Mouse (Mus musculus) left cerebral cortex, adult 2 months (tissue): ENCODE results near the gene Phlpp2. TPM values are rescaled to one million over a fixed set of nuclear protein-coding genes. Genes with fewer than 3 reads are reported as not detected.

ENCODE experiments used
- DNase-seq, 2 experiments: peaks; one replicate each; pipeline ENCODE4 v3.0.0; 2021 to 2022; ENCODE audit warnings: low spot score in 2 of 2, mixed read lengths in 1 of 2; ENCODE audit errors: extremely low spot score in 1 of 2
- H3K27ac ChIP-seq: fragments of 200-600 bp; 2 replicates; pipeline ENCODE4 v1.8.1; 2022
- H3K4me3 ChIP-seq: fragments of 200-600 bp; 2 replicates; pipeline ENCODE4 v1.8.1; 2022
- CTCF ChIP-seq: fragments of 200-600 bp; IDR thresholded peaks from 2 replicates; pipeline ENCODE4 v1.8.1; 2022; ENCODE audit warnings: antibody characterized with exemption, mild to moderate bottlenecking, moderate library complexity
- intact Hi-C: fragments of 180-260 bp; cut with DNase I; formaldehyde crosslinking; loops from one replicate; pipeline ENCODE4 v1.15.1; 2025
- long read RNA-seq, 2 experiments: library from polyadenylated mRNA; stranded (forward); transcript quantifications; one replicate each; pipeline ENCODE4 v2.0.0; 2021; ENCODE audit warnings: borderline mapping rate in 2 of 2
- total RNA-seq, 2 experiments: library from RNA; stranded (reverse); gene quantifications; 2 replicates each; pipeline ENCODE4 v1.2.3; 2021

Gene Phlpp2
- total RNA-seq: 10 to 100 TPM; 35.6 to 36.4 TPM
- long read RNA-seq, experiment 1, partial matches to known transcripts: 0 of 7 reads
- long read RNA-seq, experiment 1, other reads (novel, unspliced or antisense): 7 of 7 reads
- long read RNA-seq, experiment 2, partial matches to known transcripts: 0 of 4 reads
- long read RNA-seq, experiment 2, other reads (novel, unspliced or antisense): 4 of 4 reads

- DNase-seq: peak; percentile 93 to 95
- intact Hi-C loops: loop anchor here (5.0 kb wide), 1 partner anchor 49 kb away; no protein-coding TSS in a partner anchor
- H3K4me3 ChIP-seq: peak within 1 kb of the TSS; percentile 92
Observed at GRCm38 (mm10) chr8:109868003-109868679, at the start of gene Phlpp2. TSS of gene Phlpp2 (plus strand) at chr8:109868542.

DNA sequence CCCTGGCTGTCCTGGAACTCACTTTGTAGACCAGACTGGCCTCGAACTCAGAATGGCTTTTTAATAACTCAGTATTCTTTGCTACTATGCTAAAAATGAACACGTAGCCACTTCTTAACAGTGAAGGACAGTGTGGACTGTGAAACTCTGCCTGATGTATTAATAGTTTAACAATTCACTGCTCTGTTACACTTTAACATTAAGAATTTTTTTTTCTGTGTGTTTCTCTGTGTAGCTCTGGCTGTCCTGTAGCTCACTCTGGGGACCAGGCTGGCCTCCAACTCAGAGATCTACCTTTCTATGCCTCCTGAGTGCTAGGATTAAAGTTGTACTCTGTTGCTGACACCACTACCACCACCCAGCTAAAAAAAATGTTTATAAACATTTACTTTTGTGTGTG, 44.8 kb upstream of the Phlpp2 start:
- no peak overlapping the region for H3K27ac ChIP-seq
- no peak for DNase-seq
- TF ChIP-seq CTCF: no peak
- intact Hi-C loops: no loop called here
- H3K4me3 ChIP-seq: no peak overlapping the region

More at GRCm38 (mm10) chr8:109868003-109868679, at the start of gene Phlpp2:
- peak; percentile 28 for TF ChIP-seq CTCF
- peak within 1 kb of the TSS; percentile 93 for H3K27ac ChIP-seq

- no peak for DNase-seq
- H3K27ac ChIP-seq: no peak overlapping the region
- TF ChIP-seq CTCF: no peak
- intact Hi-C loops: no loop called here
- H3K4me3 ChIP-seq: no peak overlapping the region
Observed at GRCm38 (mm10) chr8:109839822-109840221, 28.5 kb upstream of the Phlpp2 start.

DNA sequence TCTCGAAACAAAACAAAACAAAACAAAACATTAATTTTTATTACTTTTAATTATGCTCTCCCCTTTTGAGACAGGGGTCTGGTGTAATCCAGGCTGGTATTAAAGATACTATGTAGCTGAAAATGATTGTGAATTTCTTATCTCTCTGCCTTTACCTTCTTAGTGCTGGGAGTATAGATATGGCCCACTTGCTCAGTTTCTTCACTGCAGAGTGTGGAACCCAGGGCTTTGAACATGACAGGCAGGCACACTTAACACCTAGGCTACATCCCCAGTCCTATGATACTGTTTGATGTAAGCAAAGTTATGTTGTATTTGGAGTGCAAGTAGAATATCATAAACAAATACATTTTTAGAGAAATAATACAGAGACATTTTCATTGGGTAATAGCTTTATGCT, 25.9 kb upstream of the Phlpp2 start:
- intact Hi-C loops: no loop called here
- no peak overlapping the region for H3K4me3 ChIP-seq
- DNase-seq: no peak
- H3K27ac ChIP-seq: no peak overlapping the region
- no peak for TF ChIP-seq CTCF

DNA sequence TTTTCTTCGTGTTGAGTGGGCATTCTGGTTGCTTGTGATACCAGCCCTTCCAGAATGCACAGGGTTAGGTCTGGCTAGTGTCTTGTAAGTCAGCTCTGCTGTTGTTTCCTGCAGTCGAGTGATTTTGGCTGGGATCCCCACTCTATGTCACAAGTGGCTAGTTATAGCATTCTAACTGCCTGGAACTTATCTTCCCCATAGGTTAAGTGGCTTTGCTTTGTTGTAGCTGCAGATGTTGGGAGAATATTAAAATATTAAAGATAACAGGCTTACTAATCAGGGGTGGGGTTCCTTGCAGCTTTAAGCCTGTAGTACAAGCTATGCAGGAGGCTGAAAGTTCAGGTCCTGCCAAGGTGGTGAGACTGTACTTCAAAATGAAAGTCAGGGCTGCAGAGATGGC, 20.5 kb upstream of the Phlpp2 start:
- no peak for TF ChIP-seq CTCF
- DNase-seq: no peak
- Histone ChIP-seq H3K27ac (no peak overlapping the region), H3K4me3 (no peak overlapping the region)
- intact Hi-C loops: no loop called here

- no peak overlapping the region for H3K4me3 ChIP-seq
- intact Hi-C loops: no loop called here
- no peak overlapping the region for H3K27ac ChIP-seq
- TF ChIP-seq CTCF: no peak
- no peak for DNase-seq
Observed at GRCm38 (mm10) chr8:109848981-109849380, 19.4 kb upstream of the Phlpp2 start.

GRCm38 (mm10) chr8:109853423-109853822, 14.9 kb upstream of the Phlpp2 start:
- Histone ChIP-seq H3K27ac (no peak overlapping the region), H3K4me3 (no peak overlapping the region)
- intact Hi-C loops: loop anchor here (2.0 kb wide), 1 partner anchor 63 kb away; no protein-coding TSS in a partner anchor
- peak; percentile 43 to 44 for DNase-seq
- peak; percentile 88 for TF ChIP-seq CTCF

GRCm38 (mm10) chr8:109854522-109854921, 13.8 kb upstream of the Phlpp2 start:
- DNase-seq: no peak
- Histone ChIP-seq H3K4me3 (no peak overlapping the region), H3K27ac (no peak overlapping the region)
- intact Hi-C loops: no loop called here
- TF ChIP-seq CTCF: no peak

DNA sequence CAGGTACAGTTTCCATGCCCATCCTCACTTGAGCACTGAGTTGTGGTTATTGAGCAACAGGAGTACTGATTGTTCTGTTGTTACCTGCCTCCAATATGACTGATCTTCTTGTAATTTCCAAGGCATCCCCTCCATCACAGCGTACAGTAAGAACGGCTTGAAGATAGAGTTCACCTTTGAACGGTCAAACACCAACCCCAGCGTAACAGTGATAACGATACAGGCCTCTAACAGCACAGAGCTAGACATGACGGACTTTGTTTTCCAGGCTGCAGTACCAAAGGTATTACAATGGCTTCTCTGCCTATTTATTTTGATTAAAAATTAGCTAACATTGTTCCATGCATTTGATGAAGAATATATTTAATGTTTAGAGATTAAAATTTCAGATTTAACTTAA, 12.9 kb upstream of the Phlpp2 start:
- no peak for DNase-seq
- Histone ChIP-seq H3K27ac (no peak overlapping the region), H3K4me3 (no peak overlapping the region)
- intact Hi-C loops: no loop called here
- TF ChIP-seq CTCF: no peak

GRCm38 (mm10) chr8:109863398-109863797, 4.9 kb upstream of the Phlpp2 start:
- intact Hi-C loops: no loop called here
- no peak overlapping the region; the same call in 1 of the 2 replicates for H3K27ac ChIP-seq
- TF ChIP-seq CTCF: no peak
- no peak for DNase-seq
- H3K4me3 ChIP-seq: no peak overlapping the region

GRCm38 (mm10) chr8:109864798-109865197, 3.5 kb upstream of the Phlpp2 start:
- intact Hi-C loops: loop anchor here (5.0 kb wide), 1 partner anchor 53 kb away; no protein-coding TSS in a partner anchor
- DNase-seq: no peak
- no peak for TF ChIP-seq CTCF
- Histone ChIP-seq H3K4me3 (no peak overlapping the region), H3K27ac (no peak overlapping the region; the same call in 1 of the 2 replicates)

GRCm38 (mm10) chr8:109865536-109865935, 2.8 kb upstream of the Phlpp2 start:
- Histone ChIP-seq H3K4me3 (no peak overlapping the region), H3K27ac (peak overlapping the region; percentile 36; the same call in 1 of the 2 replicates)
- TF ChIP-seq CTCF: no peak
- DNase-seq: peak in 1 of 2 experiments; percentile 15
- intact Hi-C loops: loop anchor here (5.0 kb wide), 1 partner anchor 52 kb away; no protein-coding TSS in a partner anchor

- Histone ChIP-seq H3K27ac (no peak overlapping the region), H3K4me3 (no peak overlapping the region)
- DNase-seq: no peak
- intact Hi-C loops: loop anchor here (5.0 kb wide), 1 partner anchor 51 kb away; no protein-coding TSS in a partner anchor
- no peak for TF ChIP-seq CTCF
Observed at GRCm38 (mm10) chr8:109866690-109867089, 1.7 kb upstream of the Phlpp2 start.
